Mouse (Mus musculus) heart, embryonic 10.5 days (tissue): Measurements from ENCODE around the gene Rpsa. TPM values are rescaled to one million over a fixed set of nuclear protein-coding genes. Genes with fewer than 3 reads are reported as not detected.
A peak's percentile ranks its signal among the peaks of the same experiment; 100 is the strongest.

Experiments used
- DNase-seq: peaks from one replicate; pipeline ENCODE4 v3.0.0-alpha.2; 2017; ENCODE audit warnings: low spot score
- H3K27ac ChIP-seq: fragments of 300-500 bp; sonication (generic); 2 replicates; pipeline ENCODE4 v1.5.1; 2016; ENCODE audit warnings: mild to moderate bottlenecking
- H3K27me3 ChIP-seq: fragments of 300-500 bp; sonication (generic); 2 replicates; pipeline ENCODE4 v1.6.1; 2016; ENCODE audit warnings: mild to moderate bottlenecking; ENCODE audit not compliant: poor library complexity, insufficient read depth, severe bottlenecking
- H3K36me3 ChIP-seq: fragments of 300-500 bp; sonication (generic); 2 replicates; pipeline ENCODE4 v1.6.1; 2016; ENCODE audit warnings: mild to moderate bottlenecking, moderate library complexity
- H3K4me1 ChIP-seq: fragments of 300-500 bp; sonication (generic); 2 replicates; pipeline ENCODE4 v1.6.1; 2016; ENCODE audit warnings: mild to moderate bottlenecking
- H3K4me3 ChIP-seq: fragments of 300-500 bp; sonication (generic); 2 replicates; pipeline ENCODE4 v1.5.1; 2016; ENCODE audit warnings: mild to moderate bottlenecking, moderate library complexity
- H3K9me3 ChIP-seq: fragments of 300-500 bp; sonication (generic); 2 replicates; pipeline ENCODE4 v1.6.1; 2016; ENCODE audit warnings: mild to moderate bottlenecking, moderate library complexity
- whole genome bisulfite sequencing: fragments of 180-500 bp; shearing (Covaris S2); methylation state at CpG from one replicate; pipeline ENCODE4 v1.1.7; 2016; 5-methylcytosine and 5-hydroxymethylcytosine counted together
- polyA plus RNA-seq: library from polyadenylated mRNA; unstranded; fragments of >200 nt; fragmentation: Nextera tagmentation; extraction: Ambion mirVana; gene quantifications from 2 replicates; pipeline ENCODE4 v1.2.1, GENCODE M21; 2016

Rpsa gene
- polyA plus RNA-seq, 1 experiment from 2014 or later, result 1,189 TPM

- Histone ChIP-seq H3K36me3 (peaks cover 40% of the 10 kb centered on the region), H3K4me3 (0 out of 2 replicates have a peak overlapping the region, but pooled peaks have one; percentile 5), H3K27ac (peak overlapping the region; percentile 79), H3K4me1 (peaks cover 22% of the 10 kb centered on the region), H3K27me3 (no peaks in the 10 kb centered on the region), H3K9me3 (no peaks in the 10 kb centered on the region)
- peak; percentile 90 for DNase-seq
- WGBS, result 56% methylated on average over 5 of the region's 5 CpGs
Measured at GRCm38 (mm10) chr9:120115580-120115979, 11.9 kb upstream of the Rpsa start.

DNA sequence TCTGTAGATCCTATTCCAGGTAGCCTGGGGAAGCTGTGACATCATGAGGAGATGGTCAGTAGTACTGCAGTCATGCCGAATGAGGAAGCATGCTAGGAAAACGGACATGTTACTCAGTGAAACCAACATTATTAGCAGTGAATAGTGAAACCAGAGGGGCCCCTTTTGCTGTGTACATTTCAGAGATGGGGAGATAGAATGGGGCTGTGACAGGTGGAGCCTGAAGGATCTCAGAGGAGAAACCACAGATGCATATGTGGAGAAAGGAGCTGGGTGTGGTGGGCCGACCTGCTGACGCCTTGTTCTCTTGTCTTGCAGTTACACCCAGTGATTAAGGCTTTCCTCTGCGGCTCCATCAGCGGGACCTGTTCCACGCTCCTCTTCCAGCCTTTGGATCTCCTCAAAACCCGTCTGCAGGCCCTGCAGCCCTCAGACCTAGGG, 11.3 kb upstream of the Rpsa start:
- H3K27me3 ChIP-seq, result no peaks in the 10 kb centered on the region
- peak; percentile 87 for DNase-seq
- peak overlapping the region; percentile 79 for H3K27ac ChIP-seq
- WGBS, result 69% methylated on average over 8 of the region's 8 CpGs
- peaks cover 46% of the 10 kb centered on the region for H3K36me3 ChIP-seq
- H3K4me1 ChIP-seq, result peaks cover 22% of the 10 kb centered on the region
- no peaks in the 10 kb centered on the region for H3K9me3 ChIP-seq
- peak overlapping the region; percentile 5; the same call in 1 of the 2 replicates for H3K4me3 ChIP-seq

- DNase-seq, result peak; percentile 56
- 89% methylated on average over 4 of the region's 4 CpGs for whole genome bisulfite sequencing
- Histone ChIP-seq H3K36me3 (peaks cover 60% of the 10 kb centered on the region), H3K27ac (peak overlapping the region; percentile 79; the same call in 1 of the 2 replicates), H3K27me3 (no peaks in the 10 kb centered on the region), H3K4me3 (no peak overlapping the region), H3K9me3 (no peaks in the 10 kb centered on the region), H3K4me1 (peaks cover 22% of the 10 kb centered on the region)
Measured at GRCm38 (mm10) chr9:120118212-120118611, 9.3 kb upstream of the Rpsa start.

GRCm38 (mm10) chr9:120120503-120120902, 7.0 kb upstream of the Rpsa start:
- Histone ChIP-seq H3K27me3 (no peaks in the 10 kb centered on the region), H3K9me3 (no peaks in the 10 kb centered on the region), H3K4me1 (peaks cover 10% of the 10 kb centered on the region), H3K27ac (no peak overlapping the region), H3K4me3 (no peak overlapping the region), H3K36me3 (peaks cover 73% of the 10 kb centered on the region)
- DNase-seq, result peak; percentile 55
- 89% methylated on average over 7 of the region's 7 CpGs for WGBS

GRCm38 (mm10) chr9:120126868-120127267, 621 bp upstream of the Rpsa start:
- Histone ChIP-seq H3K36me3 (peaks cover 56% of the 10 kb centered on the region), H3K27ac (peak overlapping the region; percentile 100), H3K4me1 (peaks cover 9% of the 10 kb centered on the region), H3K4me3 (peak overlapping the region; percentile 100), H3K27me3 (no peaks in the 10 kb centered on the region), H3K9me3 (no peaks in the 10 kb centered on the region)
- WGBS, result 49% methylated on average over 11 of the region's 11 CpGs
- peak; percentile 61 for DNase-seq

DNA sequence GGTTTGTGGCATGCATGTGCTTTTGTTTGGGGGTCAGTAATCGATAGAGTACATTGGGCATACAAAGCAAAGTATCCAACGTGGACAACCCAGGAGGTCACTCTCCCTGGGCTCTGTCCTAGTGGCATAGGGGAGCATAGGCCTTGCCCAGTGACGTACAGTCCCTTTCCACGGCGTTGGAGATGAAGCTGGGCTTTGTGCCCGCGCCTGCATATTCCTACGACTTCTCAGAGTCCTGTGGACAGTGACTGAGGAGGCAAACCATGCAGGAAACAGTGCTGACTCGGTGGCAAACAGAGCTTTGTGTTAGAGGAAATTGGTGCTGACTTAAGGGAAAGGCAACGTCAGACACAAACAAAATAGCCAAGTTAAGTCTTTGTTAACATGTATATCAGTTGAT, 1.8 kb downstream of the Rpsa start:
- Histone ChIP-seq H3K4me3 (peak overlapping the region; percentile 100), H3K27me3 (no peaks in the 10 kb centered on the region), H3K36me3 (peaks cover 47% of the 10 kb centered on the region), H3K4me1 (peaks cover 9% of the 10 kb centered on the region), H3K27ac (peak overlapping the region; percentile 100; the same call in 1 of the 2 replicates), H3K9me3 (no peaks in the 10 kb centered on the region)
- DNase-seq, result no peak
- WGBS, result 72% methylated on average over 10 of the region's 10 CpGs

- H3K27ac ChIP-seq, result no peak overlapping the region
- WGBS, result 74% methylated on average over 3 of the region's 3 CpGs
- no peak overlapping the region for H3K4me3 ChIP-seq
Measured at GRCm38 (mm10) chr9:120131784-120132288, 4.3 kb downstream of the Rpsa start.

DNA sequence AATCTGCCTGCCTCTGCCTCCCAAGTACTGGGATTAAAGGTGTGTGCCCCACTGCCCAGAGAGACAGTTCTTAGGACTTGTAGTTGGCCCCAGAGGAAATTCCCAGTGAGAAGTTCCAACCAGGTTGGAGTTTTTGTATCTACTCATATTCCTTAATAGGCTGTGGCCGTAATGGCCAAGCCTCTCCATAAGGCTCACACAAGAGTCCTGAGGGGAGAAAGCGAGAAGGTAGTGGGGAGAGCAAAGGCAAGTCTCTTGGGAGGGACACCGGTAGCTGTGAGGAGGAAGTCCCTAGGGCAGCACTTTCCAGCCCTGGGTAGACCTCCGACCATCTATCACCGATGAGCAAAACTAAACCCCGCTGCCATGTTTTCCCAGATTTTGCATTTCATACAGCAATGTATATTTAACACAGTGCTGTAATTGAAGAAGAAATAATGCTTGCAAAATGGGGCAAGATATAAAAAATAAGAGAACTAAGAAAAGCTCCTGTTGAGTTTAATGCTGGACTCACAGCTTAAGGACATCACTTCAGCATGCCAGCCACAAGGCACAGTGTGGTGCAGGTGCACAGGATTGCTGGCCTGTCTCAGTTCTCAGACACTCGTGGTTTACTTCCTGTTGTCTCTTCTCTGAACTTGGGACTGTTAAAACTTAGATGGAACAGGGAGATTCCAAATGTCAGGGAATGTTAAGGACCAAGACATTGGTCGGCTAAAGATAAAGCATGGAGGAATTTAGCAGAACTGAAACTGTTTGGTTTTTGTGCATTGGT, 5.7 kb downstream of the Rpsa start:
- DNase-seq, result no peak
- H3K27ac ChIP-seq, result no peak overlapping the region
- H3K4me1 ChIP-seq, result peaks cover 9% of the 10 kb centered on the region
- H3K9me3 ChIP-seq, result no peaks in the 10 kb centered on the region
- WGBS, result 37% methylated on average over 8 of the region's 8 CpGs
- no peaks in the 10 kb centered on the region for H3K27me3 ChIP-seq
- peaks cover 45% of the 10 kb centered on the region for H3K36me3 ChIP-seq
- no peak overlapping the region for H3K4me3 ChIP-seq

More at GRCm38 (mm10) chr9:120131784-120132288, 4.3 kb downstream of the Rpsa start:
- Histone ChIP-seq H3K36me3 (peaks cover 45% of the 10 kb centered on the region), H3K9me3 (no peaks in the 10 kb centered on the region), H3K27me3 (no peaks in the 10 kb centered on the region), H3K4me1 (peaks cover 9% of the 10 kb centered on the region)
- no peak for DNase-seq

DNA sequence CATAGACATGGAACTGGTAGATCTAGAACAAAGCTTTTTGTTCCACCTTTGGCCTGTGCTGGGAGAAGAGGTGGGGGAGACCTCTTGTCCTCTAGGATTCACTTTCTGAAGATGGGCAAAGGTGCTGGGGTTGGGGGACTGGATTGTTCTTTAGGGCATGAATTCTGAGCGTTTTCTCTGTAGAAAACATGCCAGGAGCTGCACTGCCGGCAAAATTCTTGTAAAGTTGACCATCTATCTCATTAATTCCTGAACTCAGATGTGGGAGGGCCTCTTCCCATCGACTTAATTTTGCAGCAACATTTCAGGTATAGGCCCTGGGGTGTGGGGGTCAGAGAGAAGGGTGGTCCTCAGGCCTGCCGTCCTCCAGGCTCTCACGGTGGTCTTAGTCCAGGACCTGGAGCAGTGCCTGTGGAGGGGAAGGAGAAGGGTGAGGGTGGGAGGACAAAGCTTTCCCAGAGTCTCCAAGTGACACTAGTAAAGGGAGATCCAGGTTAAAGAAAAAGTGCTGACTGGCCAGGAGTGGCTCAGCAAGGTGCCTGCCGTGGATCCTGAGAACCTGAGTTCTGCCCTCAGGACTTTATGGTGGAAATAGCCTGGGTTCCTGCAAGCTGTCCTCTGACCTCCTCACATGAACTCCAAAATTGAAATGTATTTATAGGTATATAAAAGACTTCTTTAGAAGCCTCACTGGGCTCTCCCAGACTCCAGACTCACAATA, 6.4 kb downstream of the Rpsa start:
- Histone ChIP-seq H3K36me3 (peaks cover 40% of the 10 kb centered on the region), H3K9me3 (no peaks in the 10 kb centered on the region), H3K27ac (no peak overlapping the region), H3K4me3 (no peak overlapping the region), H3K4me1 (peaks cover 5% of the 10 kb centered on the region), H3K27me3 (no peaks in the 10 kb centered on the region)
- WGBS, result 55% methylated on average over 6 of the region's 6 CpGs
- no peak for DNase-seq

- Histone ChIP-seq H3K9me3 (no peaks in the 10 kb centered on the region), H3K4me1 (no peaks in the 10 kb centered on the region), H3K4me3 (no peak overlapping the region), H3K27me3 (no peaks in the 10 kb centered on the region), H3K27ac (no peak overlapping the region), H3K36me3 (peaks cover 32% of the 10 kb centered on the region)
- no peak for DNase-seq
- 73% methylated on average over 13 of the region's 13 CpGs for WGBS
Measured at GRCm38 (mm10) chr9:120134529-120135160, 7.2 kb downstream of the Rpsa start.

DNA sequence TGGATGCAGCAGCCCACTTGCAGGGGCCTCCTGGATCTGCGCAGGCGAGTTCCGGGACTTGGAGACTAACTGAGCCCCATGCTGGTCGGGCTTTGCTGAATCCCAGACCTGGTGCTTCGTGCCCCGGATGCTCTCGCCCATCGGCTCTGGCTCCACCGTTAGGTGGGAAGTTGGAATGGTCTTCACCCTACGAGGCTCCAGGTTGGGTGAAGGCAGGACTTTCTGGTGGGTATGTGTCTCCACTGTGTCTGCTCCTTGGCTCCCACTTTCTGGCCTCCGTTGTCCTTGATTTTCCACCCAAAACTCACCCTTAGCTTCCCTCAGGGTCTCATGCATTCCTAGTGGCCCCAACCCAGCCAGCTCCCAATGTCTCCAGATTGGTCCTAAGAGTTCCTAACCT, 8.0 kb downstream of the Rpsa start:
- Histone ChIP-seq H3K27ac (no peak overlapping the region), H3K27me3 (no peaks in the 10 kb centered on the region), H3K4me3 (no peak overlapping the region), H3K4me1 (no peaks in the 10 kb centered on the region), H3K9me3 (no peaks in the 10 kb centered on the region), H3K36me3 (peaks cover 25% of the 10 kb centered on the region)
- 86% methylated on average over 11 of the region's 11 CpGs for WGBS
- no peak for DNase-seq

DNA sequence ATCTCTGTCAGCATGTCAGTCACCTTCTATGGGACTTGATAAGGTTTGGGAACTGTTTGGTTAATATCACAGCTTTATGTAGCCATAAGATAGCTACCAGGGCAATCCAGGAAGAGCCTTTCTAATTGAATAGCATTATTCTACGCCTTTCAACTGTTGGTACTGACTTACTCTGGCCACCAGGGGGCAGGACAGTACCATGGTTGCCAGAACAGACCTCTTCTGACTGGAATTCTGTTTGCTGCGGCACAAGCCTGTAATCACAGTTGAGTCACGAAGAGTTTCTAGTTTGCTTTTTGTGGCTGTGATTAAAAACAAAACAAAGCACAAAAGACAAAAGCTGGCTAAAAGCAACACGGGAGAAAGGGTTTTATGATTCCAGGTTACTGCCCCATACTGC, 13.2 kb downstream of the Rpsa start:
- Histone ChIP-seq H3K9me3 (no peaks in the 10 kb centered on the region), H3K27me3 (no peaks in the 10 kb centered on the region), H3K36me3 (no peaks in the 10 kb centered on the region), H3K27ac (no peak overlapping the region), H3K4me3 (no peak overlapping the region), H3K4me1 (no peaks in the 10 kb centered on the region)
- 16% methylated on average over 4 of the region's 4 CpGs for WGBS
- peak; percentile 87 for DNase-seq
